Comparison of ENCODE assay signal across 8 mouse cellular contexts in the genomic region with DNA sequence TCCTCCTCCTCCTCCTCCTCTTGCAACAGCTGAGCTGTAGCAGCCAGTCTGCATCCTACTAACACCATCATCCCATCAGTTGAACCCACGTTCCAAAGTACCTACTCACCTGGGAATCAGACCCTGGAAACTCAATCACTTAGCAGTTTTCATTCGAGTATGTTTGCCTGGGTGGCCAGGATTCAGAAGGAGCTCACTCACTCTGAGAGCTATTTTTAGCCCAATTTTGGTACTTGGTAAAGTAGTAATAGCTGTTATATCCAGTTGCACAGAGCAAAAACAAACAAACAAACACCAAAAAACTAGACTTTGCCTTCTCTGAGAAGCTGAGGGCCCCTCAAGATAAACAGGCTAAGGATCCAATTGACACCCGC. TPM values are rescaled to one million over a fixed set of nuclear protein-coding genes. Genes with fewer than 3 reads are reported as not detected.
DNase-seq lines count a peak whose midpoint lies in the region; ATAC-seq lines count a peak whose summit lies in the region.

No protein-coding gene starts in this region.

- H3K9me3 ChIP-seq in heart, embryonic 13.5 days: no peaks in the 10 kb centered on the region
- no peaks in the 10 kb centered on the region for H3K9me3 ChIP-seq in hindbrain, embryonic 12.5 days (replicated peaks)
- no peaks in the 10 kb centered on the region for H3K9me3 ChIP-seq in midbrain, embryonic 11.5 days (ENCODE audit: control insufficient read depth, low read length)

- intact Hi-C loops in heart, postnatal 36 days (cut with DNase I): loop anchor here (5.0 to 10.0 kb wide), 2 partner anchors 106 to 732 kb away; a partner anchor contains a TSS

- no peak for DNase-seq in heart, postnatal 36 days
- peak; percentile 37 for DNase-seq in NIH3T3 (ENCODE audit: low read depth)
- peak; percentile 87 for DNase-seq in midbrain, embryonic 11.5 days (ENCODE audit: low spot score, missing footprints)
- DNase-seq in frontal cortex, postnatal 25 days (ENCODE audit: low spot score in 2 of 2): no peak
- no peak for DNase-seq in urinary bladder, adult 2 months (ENCODE audit: low spot score)

- 0 out of 2 replicates have a peak, but pooled peaks cover 2% of the 10 kb centered on the region for H3K36me3 ChIP-seq in heart, embryonic 13.5 days
- no peaks in the 10 kb centered on the region for H3K36me3 ChIP-seq in hindbrain, embryonic 12.5 days
- no peaks in the 10 kb centered on the region for H3K36me3 ChIP-seq in midbrain, embryonic 11.5 days (ENCODE audit: control insufficient read depth, insufficient read depth, low read length)

- WGBS in heart, embryonic 13.5 days: 0% methylated on average over 3 of the region's 3 CpGs
- 0% methylated on average over 3 of the region's 3 CpGs for WGBS in hindbrain, embryonic 12.5 days
- 0% methylated on average over 3 of the region's 3 CpGs for WGBS in midbrain, embryonic 11.5 days

- no peaks in the 10 kb centered on the region for H3K27me3 ChIP-seq in heart, embryonic 13.5 days (replicated peaks)
- no peaks in the 10 kb centered on the region for H3K27me3 ChIP-seq in hindbrain, embryonic 12.5 days
- no peaks in the 10 kb centered on the region for H3K27me3 ChIP-seq in midbrain, embryonic 11.5 days (ENCODE audit: control insufficient read depth, insufficient read depth, low read length)

- H3K27ac ChIP-seq in heart, embryonic 13.5 days (replicated peaks): no peak overlapping the region
- peak overlapping the region; percentile 94; the same call in 1 of the 2 replicates for H3K27ac ChIP-seq in hindbrain, embryonic 12.5 days
- peak overlapping the region; percentile 88; the same call in 1 of the 2 replicates for H3K27ac ChIP-seq in midbrain, embryonic 11.5 days (ENCODE audit: low read depth, low read length)

- H3K9ac ChIP-seq in heart, embryonic 13.5 days: peak overlapping the region; percentile 91
- H3K9ac ChIP-seq in hindbrain, embryonic 12.5 days: peak overlapping the region; percentile 91
- peak overlapping the region; percentile 94 for H3K9ac ChIP-seq in midbrain, embryonic 11.5 days (ENCODE audit: low read length)

- peak overlapping the region; percentile 96 for H3K4me3 ChIP-seq in heart, embryonic 13.5 days
- H3K4me3 ChIP-seq in hindbrain, embryonic 12.5 days: peak overlapping the region; percentile 89
- peak overlapping the region; percentile 84 for H3K4me3 ChIP-seq in midbrain, embryonic 11.5 days (ENCODE audit: low read depth, low read length)

- H3K4me2 ChIP-seq in heart, embryonic 13.5 days: peak overlapping the region; percentile 94
- peak overlapping the region; percentile 91 for H3K4me2 ChIP-seq in hindbrain, embryonic 12.5 days (replicated peaks)
- H3K4me2 ChIP-seq in midbrain, embryonic 11.5 days: peak overlapping the region; percentile 97

- H3K4me1 ChIP-seq in heart, embryonic 13.5 days: peaks cover 31% of the 10 kb centered on the region
- H3K4me1 ChIP-seq in hindbrain, embryonic 12.5 days: peaks cover 28% of the 10 kb centered on the region
- peaks cover 8% of the 10 kb centered on the region for H3K4me1 ChIP-seq in midbrain, embryonic 11.5 days (ENCODE audit: control insufficient read depth, insufficient read depth, low read length)

- no peak for ATAC-seq in heart, embryonic 13.5 days (ENCODE audit: extremely low read depth, insufficient number of reproducible peaks, low FRiP score, low TSS enrichment)
- no peak for ATAC-seq in hindbrain, embryonic 12.5 days (ENCODE audit: low FRiP score)
- no peak for ATAC-seq in midbrain, embryonic 11.5 days (ENCODE audit: low FRiP score)
- ATAC-seq in erythroid progenitor cell, adult 5-6 weeks (replicated peaks; ENCODE audit: low FRiP score, poor library complexity, severe bottlenecking): no peak

RNA-seq across cellular contexts. Expression of a gene that starts 1.0 kb away (rescaled TPM):
- polyA plus RNA-seq in heart, embryonic 13.5 days (2015; fragmentation: Nextera tagmentation; extraction: Ambion mirVana): 13.6 and 15.0 TPM in 2 replicates
- 10 to 100 TPM in 1 of 2 experiments, 1 to 10 TPM in 1; 7.6 to 10.1 TPM for total RNA-seq in heart, postnatal 36 days (2021)
- polyA plus RNA-seq in hindbrain, embryonic 12.5 days (2016; fragmentation: Nextera tagmentation; extraction: Ambion mirVana): 22.5 and 24.6 TPM in 2 replicates
- polyA plus RNA-seq in midbrain, embryonic 11.5 days (2014; fragmentation: Nextera tagmentation; extraction: Ambion mirVana): 21.2 and 21.7 TPM in 2 replicates
- 6.5 and 8.0 TPM in 2 replicates for total RNA-seq in erythroid progenitor cell, adult 5-6 weeks (2015; ENCODE audit: low replicate concordance)
- total RNA-seq in erythroid progenitor cell, adult 5-6 weeks (2017; ENCODE audit: low replicate concordance): 5.8 and 7.9 TPM in 2 replicates
- polyA plus RNA-seq in urinary bladder, adult 2 months (2012; rRNA removed): 59.8 and 62.9 TPM in 2 replicates

Comparison
In these comparisons a context has a peak if more than half of its experiments do, and no peak if none do; other contexts are left out.
1. DNase-seq: peak in NIH3T3 (single experiment) and midbrain, embryonic 11.5 days (single experiment); none in heart, postnatal 36 days (0 of 2), frontal cortex, postnatal 25 days (0 of 2) and urinary bladder, adult 2 months (single experiment).
2. Peak in every context shown above with its lines, with median percentiles within 50 percentile points of each other: H3K4me2 ChIP-seq, H3K4me3 ChIP-seq and H3K9ac ChIP-seq.